In the genomic region with DNA sequence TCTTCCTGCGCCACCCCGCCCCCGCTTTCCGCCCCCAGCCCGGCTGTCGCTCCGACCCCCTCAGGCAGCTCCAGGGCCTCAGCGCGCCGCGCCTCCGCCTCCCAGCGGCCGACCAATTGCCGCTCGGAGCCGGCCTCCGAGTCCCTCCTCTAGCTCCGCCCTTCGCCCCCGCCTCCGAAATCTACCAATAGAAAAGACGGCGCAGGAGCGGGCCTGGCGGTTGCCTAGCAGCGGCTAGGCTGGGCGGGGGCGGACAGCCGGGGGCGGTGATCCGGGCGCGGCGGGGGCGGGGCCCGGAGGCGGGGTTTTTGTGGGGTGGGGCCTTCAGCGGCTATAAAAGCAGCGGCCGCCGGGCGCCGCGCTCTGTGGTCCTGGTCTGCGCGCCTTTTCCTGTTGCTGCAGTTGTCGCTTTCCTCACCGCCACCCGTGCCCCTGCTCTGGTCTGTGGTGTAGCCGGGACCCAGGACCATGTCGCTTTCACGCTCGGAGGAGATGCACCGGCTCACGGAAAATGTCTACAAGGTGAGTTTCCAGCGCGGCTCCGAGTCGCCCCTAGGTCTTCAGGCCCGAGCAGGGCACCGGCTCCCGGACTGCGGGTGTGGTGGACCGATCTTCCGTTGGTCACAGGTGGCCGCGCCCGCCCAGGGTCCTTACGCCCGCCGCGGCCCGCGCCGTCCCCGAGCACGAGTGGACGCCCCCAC, we compare ENCODE assay signal across 8 mouse cellular contexts. TPM values are rescaled to one million over a fixed set of nuclear protein-coding genes. Genes with fewer than 3 reads are reported as not detected.
DNase-seq lines count a peak whose midpoint lies in the region; ATAC-seq lines count a peak whose summit lies in the region.

Gene Baiap2 (plus strand): TSS at position 37 of the 701 bp plus-strand sequence.

- peaks cover 6% of the 10 kb centered on the region for H3K27me3 ChIP-seq in forebrain, embryonic 11.5 days (ENCODE audit: control insufficient read depth, insufficient read depth, low read length)
- H3K27me3 ChIP-seq in heart, embryonic 16.5 days (ENCODE audit: control insufficient read depth, insufficient read depth, low read length): peaks cover 12% of the 10 kb centered on the region
- H3K27me3 ChIP-seq in liver, embryonic 15.5 days: peaks cover 80% of the 10 kb centered on the region
- peaks cover 11% of the 10 kb centered on the region; the same call in 1 of the 2 replicates for H3K27me3 ChIP-seq in neural tube, embryonic 12.5 days (replicated peaks)

- H3K9ac ChIP-seq in forebrain, embryonic 11.5 days (ENCODE audit: low read length): peak within 1 kb of the TSS; percentile 69
- peak within 1 kb of the TSS; percentile 90 for H3K9ac ChIP-seq in heart, embryonic 16.5 days (ENCODE audit: low read length)
- peak within 1 kb of the TSS; percentile 64 for H3K9ac ChIP-seq in liver, embryonic 15.5 days
- peak within 1 kb of the TSS; percentile 77 for H3K9ac ChIP-seq in neural tube, embryonic 12.5 days

- no peaks in the 10 kb centered on the region; the same call in 1 of the 2 replicates for H3K36me3 ChIP-seq in forebrain, embryonic 11.5 days (ENCODE audit: control insufficient read depth, insufficient read depth, low read length)
- no peaks in the 10 kb centered on the region for H3K36me3 ChIP-seq in heart, embryonic 16.5 days (ENCODE audit: control insufficient read depth, insufficient read depth)
- no peaks in the 10 kb centered on the region for H3K36me3 ChIP-seq in liver, embryonic 15.5 days (replicated peaks)
- H3K36me3 ChIP-seq in neural tube, embryonic 12.5 days: no peaks in the 10 kb centered on the region

- peak within 1 kb of the TSS; percentile 67 for H3K4me3 ChIP-seq in forebrain, embryonic 11.5 days (ENCODE audit: low read depth, low read length)
- peak within 1 kb of the TSS; percentile 85 for H3K4me3 ChIP-seq in heart, embryonic 16.5 days (ENCODE audit: low read length)
- peak within 1 kb of the TSS; percentile 67 for H3K4me3 ChIP-seq in liver, embryonic 15.5 days (replicated peaks)
- peak within 1 kb of the TSS; percentile 60 for H3K4me3 ChIP-seq in neural tube, embryonic 12.5 days

- H3K4me1 ChIP-seq in forebrain, embryonic 11.5 days (replicated peaks; ENCODE audit: control insufficient read depth, insufficient read depth, low read length): peaks cover 4% of the 10 kb centered on the region; the same call in 1 of the 2 replicates
- peaks cover 28% of the 10 kb centered on the region for H3K4me1 ChIP-seq in heart, embryonic 16.5 days (ENCODE audit: control insufficient read depth, insufficient read depth, low read length)
- peaks cover 76% of the 10 kb centered on the region for H3K4me1 ChIP-seq in liver, embryonic 15.5 days (replicated peaks)
- peaks cover 42% of the 10 kb centered on the region for H3K4me1 ChIP-seq in neural tube, embryonic 12.5 days

- peak within 1 kb of the TSS; percentile 100 for H3K4me2 ChIP-seq in forebrain, embryonic 11.5 days (ENCODE audit: low read depth, low read length, severe bottlenecking)
- H3K4me2 ChIP-seq in heart, embryonic 16.5 days (ENCODE audit: low read depth, low read length): peak within 1 kb of the TSS; percentile 99
- peak within 1 kb of the TSS; percentile 97 for H3K4me2 ChIP-seq in liver, embryonic 15.5 days
- H3K4me2 ChIP-seq in neural tube, embryonic 12.5 days (replicated peaks): peak within 1 kb of the TSS; percentile 99

- peak within 1 kb of the TSS; percentile 43 for H3K27ac ChIP-seq in forebrain, embryonic 11.5 days (ENCODE audit: low read depth, low read length)
- H3K27ac ChIP-seq in heart, embryonic 16.5 days (ENCODE audit: low read length): peak within 1 kb of the TSS; percentile 74
- H3K27ac ChIP-seq in liver, embryonic 15.5 days (replicated peaks): peak within 1 kb of the TSS; percentile 68
- H3K27ac ChIP-seq in neural tube, embryonic 12.5 days: no peak within 1 kb of the TSS; the same call in 1 of the 2 replicates

- ATAC-seq in forebrain, embryonic 11.5 days (replicated peaks; ENCODE audit: low FRiP score): peak; percentile 96
- ATAC-seq in heart, embryonic 16.5 days (replicated peaks; ENCODE audit: extremely low read depth, insufficient read depth, low FRiP score): peak; percentile 94
- ATAC-seq in liver, embryonic 15.5 days (ENCODE audit: insufficient read depth): peak; percentile 84
- ATAC-seq in neural tube, embryonic 12.5 days (ENCODE audit: low FRiP score, low read depth): peak; percentile 96

- peak; percentile 98 to 99 for DNase-seq in CD8-positive naive resting alpha-beta T cell, adult 2 months (ENCODE audit: low read depth in 2 of 2, low spot score in 2 of 2)
- DNase-seq in c-Kit-positive CD71-negative TER-119-negative erythroid progenitor cells, embryonic 14.5 days (ENCODE audit: low read depth): peak; percentile 96
- DNase-seq in forebrain, embryonic 11.5 days (ENCODE audit: low spot score): peak; percentile 100
- DNase-seq in kidney, postnatal 36 days: peak; percentile 99
- DNase-seq in telencephalon, adult 2 months (ENCODE audit: low read depth, low spot score): peak; percentile 93

- no peaks in the 10 kb centered on the region for H3K9me3 ChIP-seq in forebrain, embryonic 11.5 days (ENCODE audit: control insufficient read depth, low read length)
- no peaks in the 10 kb centered on the region for H3K9me3 ChIP-seq in heart, embryonic 16.5 days (replicated peaks; ENCODE audit: control insufficient read depth, low read length)
- no peaks in the 10 kb centered on the region for H3K9me3 ChIP-seq in liver, embryonic 15.5 days (replicated peaks)
- H3K9me3 ChIP-seq in neural tube, embryonic 12.5 days: no peaks in the 10 kb centered on the region

- under 1% methylated on average over 78 of the region's 79 CpGs for WGBS in forebrain, embryonic 11.5 days
- WGBS in heart, embryonic 16.5 days: under 1% methylated on average over 61 of the region's 79 CpGs
- under 1% methylated on average over 73 of the region's 79 CpGs for WGBS in liver, embryonic 15.5 days (ENCODE audit: insufficient replicate concordance)
- WGBS in neural tube, embryonic 12.5 days: under 1% methylated on average over 79 of the region's 79 CpGs

RNA-seq across cellular contexts. Expression of gene Baiap2, which starts in this region (rescaled TPM):
- 10.4 and 12.1 TPM in 2 replicates for polyA plus RNA-seq in forebrain, embryonic 11.5 days (2014; fragmentation: Nextera tagmentation; extraction: Ambion mirVana)
- polyA plus RNA-seq in heart, embryonic 16.5 days (2015; fragmentation: Nextera tagmentation; extraction: Ambion mirVana): 13.0 and 13.9 TPM in 2 replicates
- polyA plus RNA-seq in liver, embryonic 15.5 days (2015; fragmentation: Nextera tagmentation; extraction: Ambion mirVana): 8.0 and 9.4 TPM in 2 replicates
- polyA plus RNA-seq in neural tube, embryonic 12.5 days (2016; fragmentation: Nextera tagmentation; extraction: Ambion mirVana): 10.4 and 11.8 TPM in 2 replicates
